Mouse (Mus musculus): ENCODE measurements around the gene Osbp2. TPM values are rescaled to one million over a fixed set of nuclear protein-coding genes. Genes with fewer than 3 reads are reported as not detected.
A peak's percentile ranks its signal among the peaks of the same experiment; 100 is the strongest.

The Osbp2 gene
- polyA plus RNA-seq, 1 experiment from 2014 or later = 12.3 TPM

GRCm38 (mm10) chr11:3805362-3805761, 58.3 kb downstream of the Osbp2 start:
- H3K27ac ChIP-seq (replicated peaks) = no peak overlapping the region
- H3K9ac ChIP-seq = no peak overlapping the region
- H3K27me3 ChIP-seq = no peaks in the 10 kb centered on the region
- no peak for ATAC-seq (ENCODE audit: low read depth)
- H3K4me2 ChIP-seq = no peak overlapping the region
- H3K4me1 ChIP-seq (replicated peaks) = no peaks in the 10 kb centered on the region
- WGBS = 23% methylated on average over 3 of the region's 3 CpGs
- H3K4me3 ChIP-seq = no peak overlapping the region
- no peaks in the 10 kb centered on the region for H3K36me3 ChIP-seq
- no peaks in the 10 kb centered on the region for H3K9me3 ChIP-seq

- H3K9me3 ChIP-seq = no peaks in the 10 kb centered on the region
- H3K9ac ChIP-seq = no peak overlapping the region
- no peak overlapping the region for H3K27ac ChIP-seq (replicated peaks)
- H3K36me3 ChIP-seq = no peaks in the 10 kb centered on the region
- no peak overlapping the region for H3K4me2 ChIP-seq
- no peak overlapping the region for H3K4me3 ChIP-seq
- WGBS = 98% methylated on average over 2 of the region's 2 CpGs
- ATAC-seq (ENCODE audit: low read depth) = no peak
- H3K4me1 ChIP-seq (replicated peaks) = no peaks in the 10 kb centered on the region
- H3K27me3 ChIP-seq = no peaks in the 10 kb centered on the region
These were observed 59.1 kb downstream of the Osbp2 start for GRCm38 (mm10) chr11:3804639-3805038.

- no peak overlapping the region for H3K9ac ChIP-seq
- no peaks in the 10 kb centered on the region for H3K27me3 ChIP-seq
- H3K36me3 ChIP-seq = no peaks in the 10 kb centered on the region
- no peak overlapping the region for H3K4me3 ChIP-seq
- no peak overlapping the region for H3K4me2 ChIP-seq
- H3K4me1 ChIP-seq (replicated peaks) = no peaks in the 10 kb centered on the region
- WGBS = 22% methylated on average over 1 of the region's 1 CpGs
- ATAC-seq (ENCODE audit: low read depth) = no peak
- H3K27ac ChIP-seq (replicated peaks) = no peak overlapping the region
- H3K9me3 ChIP-seq = 0 out of 2 replicates have a peak, but pooled peaks cover under 1% of the 10 kb centered on the region
These were observed 61.6 kb downstream of the Osbp2 start for GRCm38 (mm10) chr11:3802057-3802456.

- Histone ChIP-seq H3K36me3 (no peaks in the 10 kb centered on the region), H3K27ac (replicated peaks) (no peak overlapping the region), H3K27me3 (no peaks in the 10 kb centered on the region), H3K4me2 (no peak overlapping the region), H3K4me3 (no peak overlapping the region), H3K9me3 (0 out of 2 replicates have a peak, but pooled peaks cover 4% of the 10 kb centered on the region), H3K9ac (no peak overlapping the region), H3K4me1 (replicated peaks) (no peaks in the 10 kb centered on the region)
- WGBS = 89% methylated on average over 6 of the region's 6 CpGs
- ATAC-seq (ENCODE audit: low read depth) = no peak
These were observed 66.0 kb downstream of the Osbp2 start for GRCm38 (mm10) chr11:3797631-3798215.

- Histone ChIP-seq H3K9ac (no peak overlapping the region), H3K9me3 (no peaks in the 10 kb centered on the region), H3K27me3 (no peaks in the 10 kb centered on the region), H3K4me3 (no peak overlapping the region), H3K4me1 (replicated peaks) (no peaks in the 10 kb centered on the region), H3K36me3 (no peaks in the 10 kb centered on the region), H3K4me2 (no peak overlapping the region), H3K27ac (replicated peaks) (no peak overlapping the region)
- ATAC-seq (ENCODE audit: low read depth) = no peak
These were observed 73.0 kb downstream of the Osbp2 start for GRCm38 (mm10) chr11:3790736-3791135.

GRCm38 (mm10) chr11:3789919-3790318, 73.8 kb downstream of the Osbp2 start:
- H3K27ac ChIP-seq (replicated peaks) = no peak overlapping the region
- no peaks in the 10 kb centered on the region for H3K36me3 ChIP-seq
- H3K4me3 ChIP-seq = no peak overlapping the region
- H3K9me3 ChIP-seq = no peaks in the 10 kb centered on the region
- no peak overlapping the region for H3K4me2 ChIP-seq
- H3K4me1 ChIP-seq (replicated peaks) = no peaks in the 10 kb centered on the region
- 77% methylated on average over 3 of the region's 3 CpGs for WGBS
- no peak for ATAC-seq (ENCODE audit: low read depth)
- H3K9ac ChIP-seq = no peak overlapping the region
- H3K27me3 ChIP-seq = no peaks in the 10 kb centered on the region

GRCm38 (mm10) chr11:3786564-3786963, 77.1 kb downstream of the Osbp2 start:
- no peak overlapping the region for H3K27ac ChIP-seq (replicated peaks)
- no peaks in the 10 kb centered on the region for H3K9me3 ChIP-seq
- H3K27me3 ChIP-seq = no peaks in the 10 kb centered on the region
- H3K36me3 ChIP-seq = no peaks in the 10 kb centered on the region
- no peaks in the 10 kb centered on the region for H3K4me1 ChIP-seq (replicated peaks)
- 24% methylated on average over 6 of the region's 6 CpGs for WGBS
- H3K9ac ChIP-seq = no peak overlapping the region
- ATAC-seq (ENCODE audit: low read depth) = peak; percentile 65
- no peak overlapping the region for H3K4me2 ChIP-seq
- no peak overlapping the region for H3K4me3 ChIP-seq

GRCm38 (mm10) chr11:3775263-3775644, 88.4 kb downstream of the Osbp2 start:
- Histone ChIP-seq H3K4me2 (peak overlapping the region; percentile 63), H3K27ac (replicated peaks) (peak overlapping the region; percentile 71; the same call in 1 of the 2 replicates), H3K4me3 (peak overlapping the region; percentile 44), H3K9me3 (no peaks in the 10 kb centered on the region), H3K4me1 (replicated peaks) (peaks cover 26% of the 10 kb centered on the region), H3K36me3 (no peaks in the 10 kb centered on the region), H3K27me3 (peaks cover 56% of the 10 kb centered on the region), H3K9ac (peak overlapping the region; percentile 84; the same call in 1 of the 2 replicates)
- 51% methylated on average over 4 of the region's 4 CpGs for WGBS
- ATAC-seq (ENCODE audit: low read depth) = no peak

- H3K4me3 ChIP-seq = peak overlapping the region; percentile 44
- 1% methylated on average over 44 of the region's 56 CpGs for WGBS
- H3K36me3 ChIP-seq = no peaks in the 10 kb centered on the region
- H3K27me3 ChIP-seq = peaks cover 56% of the 10 kb centered on the region
- ATAC-seq (ENCODE audit: low read depth) = peak; percentile 70
- H3K4me1 ChIP-seq (replicated peaks) = peaks cover 26% of the 10 kb centered on the region
- H3K4me2 ChIP-seq = peak overlapping the region; percentile 63
- H3K27ac ChIP-seq (replicated peaks) = peak overlapping the region; percentile 71
- H3K9ac ChIP-seq = peak overlapping the region; percentile 84
- H3K9me3 ChIP-seq = no peaks in the 10 kb centered on the region
These were observed 89.0 kb downstream of the Osbp2 start for GRCm38 (mm10) chr11:3774463-3775262.

GRCm38 (mm10) chr11:3773782-3774462, 89.8 kb downstream of the Osbp2 start:
- Histone ChIP-seq H3K27me3 (peaks cover 56% of the 10 kb centered on the region), H3K27ac (replicated peaks) (peak overlapping the region; percentile 71; the same call in 1 of the 2 replicates), H3K4me2 (peak overlapping the region; percentile 63), H3K4me1 (replicated peaks) (peaks cover 26% of the 10 kb centered on the region), H3K36me3 (no peaks in the 10 kb centered on the region), H3K4me3 (peak overlapping the region; percentile 44), H3K9ac (peak overlapping the region; percentile 84), H3K9me3 (no peaks in the 10 kb centered on the region)
- ATAC-seq (ENCODE audit: low read depth) = peak; percentile 52
- 38% methylated on average over 6 of the region's 6 CpGs for WGBS

- peak; percentile 15; the same call in 1 of the 2 replicates for ATAC-seq (ENCODE audit: low read depth)
- Histone ChIP-seq H3K9me3 (no peaks in the 10 kb centered on the region), H3K36me3 (peaks cover 7% of the 10 kb centered on the region; the same call in 1 of the 2 replicates), H3K4me1 (replicated peaks) (peaks cover 26% of the 10 kb centered on the region), H3K27ac (replicated peaks) (no peak overlapping the region; the same call in 1 of the 2 replicates), H3K4me2 (peak overlapping the region; percentile 63), H3K9ac (peak overlapping the region; percentile 84), H3K27me3 (peaks cover 52% of the 10 kb centered on the region), H3K4me3 (peak overlapping the region; percentile 44)
- WGBS = 79% methylated on average over 8 of the region's 8 CpGs
These were observed 90.6 kb downstream of the Osbp2 start for GRCm38 (mm10) chr11:3773136-3773535.

- peaks cover 7% of the 10 kb centered on the region; the same call in 1 of the 2 replicates for H3K36me3 ChIP-seq
- H3K27me3 ChIP-seq = peaks cover 41% of the 10 kb centered on the region
- no peak overlapping the region for H3K4me2 ChIP-seq
- no peak overlapping the region for H3K27ac ChIP-seq (replicated peaks)
- no peaks in the 10 kb centered on the region for H3K9me3 ChIP-seq
- H3K9ac ChIP-seq = no peak overlapping the region
- H3K4me3 ChIP-seq = no peak overlapping the region
- H3K4me1 ChIP-seq (replicated peaks) = peaks cover 26% of the 10 kb centered on the region
- WGBS = 50% methylated on average over 6 of the region's 6 CpGs
- no peak for ATAC-seq (ENCODE audit: low read depth)
These were observed 92.4 kb downstream of the Osbp2 start for GRCm38 (mm10) chr11:3771348-3771747.

Data from neural tube, embryonic 13.5 days (tissue).